Mouse (Mus musculus) hindbrain, postnatal 0 days (tissue): ENCODE results near the gene Bin2. TPM values are rescaled to one million over a fixed set of nuclear protein-coding genes. Genes with fewer than 3 reads are reported as not detected.

Experiments used
- ATAC-seq: fragments of 200-750 bp; cut with Nextera tagmentation; 2 replicates; pipeline ENCODE4 v1.8.0; 2017; ENCODE audit warnings: mild to moderate bottlenecking, moderate TSS enrichment, moderate library complexity
- DNase-seq: peaks from one replicate; pipeline ENCODE4 v3.0.0-alpha.2; 2015; ENCODE audit warnings: low spot score
- H3K27ac ChIP-seq: fragments of 300-500 bp; sonication (generic); 2 replicates; pipeline ENCODE4 v1.5.1; 2014; ENCODE audit warnings: mild to moderate bottlenecking
- H3K27me3 ChIP-seq: fragments of 300-500 bp; sonication (generic); 2 replicates; pipeline ENCODE4 v1.6.1; 2014; ENCODE audit warnings: low read length, mixed read lengths; ENCODE audit not compliant: insufficient read depth
- H3K36me3 ChIP-seq: fragments of 300-500 bp; sonication (generic); 2 replicates; pipeline ENCODE4 v1.6.1; 2014; ENCODE audit warnings: low read length, mixed read lengths; ENCODE audit not compliant: insufficient read depth
- H3K4me1 ChIP-seq: fragments of 300-500 bp; sonication (generic); 2 replicates; pipeline ENCODE4 v1.6.1; 2014; ENCODE audit warnings: antibody characterized with exemption, low read length, mixed read lengths; ENCODE audit not compliant: insufficient read depth
- H3K4me2 ChIP-seq: fragments of 300-500 bp; sonication (generic); 2 replicates; pipeline ENCODE4 v1.6.1; 2014; ENCODE audit warnings: low read depth, mild to moderate bottlenecking, low read length, moderate library complexity, mixed read lengths
- H3K4me3 ChIP-seq: fragments of 300-500 bp; sonication (generic); 2 replicates; pipeline ENCODE4 v1.5.1; 2014; ENCODE audit warnings: low read length
- H3K9ac ChIP-seq: fragments of 300-500 bp; sonication (generic); replicated peaks from 2 replicates; pipeline ENCODE4 v1.6.1; 2014; ENCODE audit warnings: mild to moderate bottlenecking, low read length, moderate library complexity, mixed read lengths
- H3K9me3 ChIP-seq: fragments of 300-500 bp; sonication (generic); 2 replicates; pipeline ENCODE4 v1.6.1; 2016; ENCODE audit warnings: low read length, mixed read lengths
- CTCF ChIP-seq: IDR thresholded peaks from 2 replicates; pipeline ENCODE4 v1.5.1; 2016; ENCODE audit warnings: antibody characterized with exemption, control low read depth, low read depth
- WGBS: fragments of 180-500 bp; shearing (Covaris S2); extraction: QIAGEN DNeasy Blood & Tissue Kit; methylation state at CpG from one replicate; pipeline ENCODE4 v1.1.7; 2014; 5-methylcytosine and 5-hydroxymethylcytosine counted together
- polyA plus RNA-seq: library from polyadenylated mRNA; unstranded; fragments of >200 nt; fragmentation: Nextera tagmentation; extraction: Ambion mirVana; gene quantifications from 2 replicates; pipeline ENCODE4 v1.2.1, GENCODE M21; 2015
- total RNA-seq: library from RNA; depleted of rRNA; stranded (reverse); fragments of >200 nt; gene quantifications from 2 replicates; pipeline ENCODE4 v1.2.3, GENCODE M21; 2014

Gene Bin2
- total and polyA plus RNA-seq, 2 experiments from 2014 or later = 0.63 to 1.4 TPM

DNA sequence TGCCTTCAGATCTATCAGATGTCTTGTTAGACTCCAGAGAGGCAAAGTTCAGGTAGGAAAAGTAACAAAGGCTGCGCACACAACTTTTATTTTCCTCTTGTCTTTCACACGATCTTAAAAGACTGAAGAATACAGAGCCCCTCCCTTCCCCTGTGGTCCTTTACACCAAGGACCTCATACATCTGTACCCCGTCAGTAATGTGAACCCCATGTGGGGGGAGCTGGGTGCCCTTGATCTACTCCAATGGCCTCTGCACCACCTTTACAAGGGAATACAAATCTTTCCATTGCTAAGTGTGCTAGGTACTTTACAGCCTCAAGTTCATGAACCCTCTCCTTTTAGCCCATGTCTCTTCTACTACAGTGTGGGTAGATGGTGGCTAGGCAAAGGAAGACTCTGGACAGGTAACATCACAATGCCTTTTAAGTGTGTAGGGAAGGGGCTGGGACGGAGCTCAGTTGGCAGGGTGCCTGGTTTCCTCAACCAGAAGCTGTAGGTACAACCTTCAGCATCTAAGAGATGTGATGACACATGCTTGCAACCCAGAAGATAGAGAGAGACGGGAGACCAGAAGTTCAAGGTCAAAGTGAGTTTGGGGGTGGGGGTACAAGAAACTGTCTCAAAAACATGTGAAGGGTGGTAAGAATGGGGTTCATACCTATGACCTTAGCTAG, 1.3 kb downstream of the Bin2 start:
- no peak overlapping the region for H3K4me3 ChIP-seq
- TF ChIP-seq CTCF = no peak
- no peaks in the 10 kb centered on the region for H3K4me1 ChIP-seq
- H3K27me3 ChIP-seq = 0 out of 2 replicates have a peak, but pooled peaks cover 2% of the 10 kb centered on the region
- H3K9ac ChIP-seq = no peak overlapping the region
- WGBS = 87% methylated on average over 5 of the region's 5 CpGs
- DNase-seq = no peak
- no peaks in the 10 kb centered on the region for H3K36me3 ChIP-seq
- H3K4me2 ChIP-seq = no peak overlapping the region
- H3K9me3 ChIP-seq = no peaks in the 10 kb centered on the region
- no peak for ATAC-seq
- no peak overlapping the region for H3K27ac ChIP-seq

DNA sequence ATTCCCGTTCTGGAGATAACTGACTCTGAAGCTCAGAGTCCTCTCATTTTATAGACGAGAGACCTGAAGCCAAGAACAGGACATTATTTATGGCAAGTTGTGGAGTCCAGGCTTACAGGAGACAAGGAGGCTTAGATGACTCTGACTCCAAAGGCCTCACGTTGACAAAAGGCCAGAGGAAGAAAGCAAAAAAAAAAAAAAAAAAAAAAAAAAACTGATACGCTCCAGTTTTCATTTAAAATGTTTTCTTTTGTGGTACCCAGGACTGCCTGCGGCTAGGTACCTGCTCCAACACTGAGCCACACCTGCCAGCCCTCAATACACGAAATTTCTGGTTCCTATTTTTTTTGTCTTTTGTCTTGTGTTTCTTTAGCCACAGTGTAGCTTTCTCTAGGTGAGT, 1.9 kb downstream of the Bin2 start:
- Histone ChIP-seq H3K27me3 (0 out of 2 replicates have a peak, but pooled peaks cover 2% of the 10 kb centered on the region), H3K4me2 (no peak overlapping the region), H3K4me3 (no peak overlapping the region), H3K9me3 (no peaks in the 10 kb centered on the region), H3K36me3 (no peaks in the 10 kb centered on the region), H3K9ac (no peak overlapping the region), H3K4me1 (no peaks in the 10 kb centered on the region), H3K27ac (no peak overlapping the region)
- ATAC-seq = no peak
- WGBS = 65% methylated on average over 6 of the region's 6 CpGs
- no peak for TF ChIP-seq CTCF
- no peak for DNase-seq

DNA sequence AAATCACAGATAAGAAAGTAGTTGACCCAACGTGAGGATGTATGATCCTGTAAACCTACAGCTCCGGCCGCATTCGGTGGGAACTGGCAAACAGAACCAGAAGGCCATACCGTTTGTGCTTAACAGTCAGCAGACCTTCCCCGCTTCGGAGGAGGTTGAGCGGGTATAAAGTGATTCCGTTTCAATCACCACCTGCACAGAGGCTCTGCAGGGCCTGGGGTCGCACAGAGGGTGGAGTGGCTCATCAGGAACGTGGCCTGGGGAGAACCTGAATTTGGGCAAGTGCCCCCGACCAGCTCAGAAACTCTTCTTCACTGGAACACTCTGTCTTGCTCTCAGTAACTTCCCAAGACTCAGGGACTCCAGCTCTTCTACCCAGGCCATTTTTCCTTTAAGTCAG, 2.5 kb downstream of the Bin2 start:
- Histone ChIP-seq H3K27me3 (0 out of 2 replicates have a peak, but pooled peaks cover 2% of the 10 kb centered on the region), H3K4me3 (no peak overlapping the region), H3K4me1 (no peaks in the 10 kb centered on the region), H3K36me3 (no peaks in the 10 kb centered on the region), H3K9me3 (no peaks in the 10 kb centered on the region), H3K9ac (no peak overlapping the region), H3K27ac (no peak overlapping the region), H3K4me2 (no peak overlapping the region)
- no peak for ATAC-seq
- 35% methylated on average over 12 of the region's 12 CpGs for WGBS
- TF ChIP-seq CTCF = no peak
- no peak for DNase-seq

DNA sequence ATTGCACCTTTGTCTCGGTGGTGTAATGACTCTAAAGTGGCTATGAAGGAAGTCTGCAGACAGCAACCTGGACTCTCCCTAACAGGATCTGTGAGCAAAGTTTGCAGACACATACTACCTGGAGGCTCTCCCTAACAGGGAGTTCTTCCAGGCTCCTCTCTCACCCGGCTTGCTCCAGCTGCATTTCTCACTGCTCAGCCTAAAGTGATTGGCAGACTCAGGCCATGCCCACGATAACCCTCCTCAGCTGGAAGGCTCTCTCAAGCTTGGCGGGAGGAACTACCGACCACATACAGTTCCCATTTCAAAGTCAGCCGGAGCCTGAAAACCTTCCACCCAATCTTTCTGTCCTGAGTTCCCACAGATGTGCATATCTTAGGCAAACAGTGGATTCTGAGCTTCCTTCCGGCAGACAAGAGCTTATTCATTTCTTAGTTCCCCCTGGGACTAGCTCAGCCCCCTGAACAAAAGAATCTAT, 3.1 kb downstream of the Bin2 start:
- H3K4me2 ChIP-seq = no peak overlapping the region
- 7% methylated on average over 7 of the region's 7 CpGs for WGBS
- TF ChIP-seq CTCF = no peak
- no peak overlapping the region for H3K4me3 ChIP-seq
- no peak overlapping the region for H3K9ac ChIP-seq
- H3K27me3 ChIP-seq = 0 out of 2 replicates have a peak, but pooled peaks cover 2% of the 10 kb centered on the region
- DNase-seq = no peak
- H3K27ac ChIP-seq = no peak overlapping the region
- no peak for ATAC-seq
- no peaks in the 10 kb centered on the region for H3K9me3 ChIP-seq
- no peaks in the 10 kb centered on the region for H3K36me3 ChIP-seq
- H3K4me1 ChIP-seq = no peaks in the 10 kb centered on the region

DNA sequence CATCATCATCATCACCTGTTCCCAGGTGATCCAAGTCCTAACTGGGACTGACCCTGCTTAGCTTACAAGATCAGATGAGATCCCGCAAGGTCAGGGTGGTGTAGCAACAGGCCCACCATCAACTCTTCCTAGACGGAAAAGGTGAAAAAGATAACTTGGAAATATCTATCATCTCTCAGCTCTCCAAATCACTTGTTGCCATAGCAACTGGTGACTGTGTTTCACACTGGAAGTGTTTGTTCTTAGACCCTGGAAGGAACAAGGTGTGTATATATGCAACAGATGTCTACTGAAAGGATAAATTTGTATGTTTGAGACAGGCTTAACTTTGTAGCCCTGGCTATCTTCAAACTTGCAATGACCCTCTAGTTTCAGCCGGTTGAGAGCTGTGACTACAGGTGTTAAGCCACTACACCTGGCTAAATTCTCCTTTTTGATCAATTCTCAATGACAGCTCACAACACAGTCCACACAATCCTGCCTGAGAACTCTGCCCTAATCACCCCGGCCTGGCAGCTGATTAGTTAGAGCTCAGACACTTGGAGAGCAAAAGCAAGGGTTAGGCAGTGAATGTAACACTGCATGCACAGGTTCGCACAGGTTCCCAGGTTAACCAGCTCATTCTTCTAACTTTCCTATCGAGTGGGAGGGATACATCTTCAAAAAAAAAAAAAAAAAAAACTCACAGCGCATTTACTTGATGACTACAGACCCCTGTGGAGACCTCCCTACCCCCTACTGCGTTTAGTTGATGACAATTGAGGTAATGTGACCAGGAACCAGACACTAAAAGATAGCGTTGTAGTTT, 3.7 kb downstream of the Bin2 start:
- Histone ChIP-seq H3K27ac (no peak overlapping the region), H3K36me3 (no peaks in the 10 kb centered on the region), H3K9ac (no peak overlapping the region), H3K4me1 (no peaks in the 10 kb centered on the region), H3K4me2 (no peak overlapping the region), H3K27me3 (0 out of 2 replicates have a peak, but pooled peaks cover 2% of the 10 kb centered on the region), H3K4me3 (no peak overlapping the region), H3K9me3 (no peaks in the 10 kb centered on the region)
- no peak for TF ChIP-seq CTCF
- DNase-seq (peak; percentile 48), ATAC-seq (no peak)
- WGBS = 45% methylated on average over 9 of the region's 9 CpGs

DNA sequence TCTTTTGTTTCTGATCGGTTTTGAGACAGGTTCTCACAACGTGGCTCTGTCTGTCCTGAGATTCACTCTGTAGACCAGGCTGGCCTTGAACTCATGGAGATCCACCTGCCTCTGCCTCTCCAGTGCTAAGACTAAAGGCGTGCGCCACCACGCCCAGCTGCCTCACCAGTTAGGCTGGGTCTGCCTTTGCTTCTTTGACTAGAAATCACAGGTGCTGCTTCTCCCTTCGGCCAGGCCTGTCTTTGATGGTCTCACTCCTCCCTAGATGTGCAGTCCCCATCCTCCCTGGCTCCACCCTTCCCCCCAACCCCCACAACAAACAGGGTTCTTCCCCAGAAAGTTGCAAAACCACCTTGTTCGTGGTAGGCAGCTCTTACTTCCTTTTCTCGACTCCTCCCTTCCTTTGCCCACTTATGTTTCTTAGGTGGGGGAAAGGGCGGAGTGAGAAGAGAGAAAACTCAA, 4.5 kb downstream of the Bin2 start:
- 80% methylated on average over 9 of the region's 9 CpGs for WGBS
- Histone ChIP-seq H3K4me1 (no peaks in the 10 kb centered on the region), H3K9ac (no peak overlapping the region), H3K9me3 (no peaks in the 10 kb centered on the region), H3K27ac (no peak overlapping the region), H3K36me3 (no peaks in the 10 kb centered on the region), H3K4me2 (no peak overlapping the region), H3K4me3 (no peak overlapping the region), H3K27me3 (0 out of 2 replicates have a peak, but pooled peaks cover 2% of the 10 kb centered on the region)
- no peak for TF ChIP-seq CTCF
- DNase-seq (no peak), ATAC-seq (no peak)
